Mouse (Mus musculus): ENCODE results near the gene Ccl26. TPM values are rescaled to one million over a fixed set of nuclear protein-coding genes. Genes with fewer than 3 reads are reported as not detected.

Ccl26 gene
- polyA plus RNA-seq (2014; fragmentation: Illumina TruSeq; extraction: RNeasy Lipid Tissue Mini Kit (QIAGEN cat#74804); ENCODE audit: low replicate concordance), result not detected

DNA sequence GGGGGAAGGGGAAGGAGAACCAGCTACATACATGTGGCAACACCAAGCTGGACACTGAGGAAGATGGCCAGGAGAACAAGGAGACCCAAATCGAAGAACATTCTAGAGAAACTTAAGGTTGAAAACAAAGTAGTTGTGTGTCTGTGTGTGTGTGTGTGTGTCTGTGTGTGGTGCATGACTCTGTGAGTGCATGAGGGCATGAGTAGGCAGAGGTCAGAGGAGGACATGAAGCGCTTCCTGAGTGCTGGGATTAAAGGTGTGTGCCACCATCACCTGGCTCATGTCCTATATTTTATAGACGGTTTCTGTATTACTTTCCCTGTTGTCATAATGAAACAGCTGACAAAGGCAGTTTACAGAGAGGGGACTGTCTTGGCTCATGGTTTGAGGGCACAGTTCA lies at the start of gene Ccl26:
TSS of gene Ccl26 (minus strand) at position 101 of the 400 bp plus-strand sequence.

DNA sequence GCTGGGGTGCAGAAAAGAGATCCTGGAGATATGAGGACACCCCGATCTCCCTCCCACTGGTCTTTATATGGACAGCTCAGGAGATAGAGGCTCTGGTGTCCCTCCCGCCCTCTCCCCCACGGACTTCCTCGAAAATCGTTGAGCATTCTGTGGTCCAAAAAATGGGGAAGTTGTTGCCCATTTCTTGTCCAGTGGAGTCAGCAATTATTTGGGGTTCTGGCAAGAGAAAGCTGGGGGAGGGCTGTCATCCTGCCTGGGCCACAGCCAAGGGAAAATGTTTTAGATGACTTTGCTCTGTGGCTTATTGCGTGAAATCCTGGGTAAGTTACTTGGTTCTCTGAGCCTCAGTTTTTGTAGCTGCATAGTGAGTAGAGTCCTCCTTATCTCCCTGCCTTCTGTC lies 9.6 kb upstream of the Ccl26 start, which contains the start of gene Ccl24:
TSS of gene Ccl24 (minus strand) at position 44 of the 400 bp plus-strand sequence.

DNA sequence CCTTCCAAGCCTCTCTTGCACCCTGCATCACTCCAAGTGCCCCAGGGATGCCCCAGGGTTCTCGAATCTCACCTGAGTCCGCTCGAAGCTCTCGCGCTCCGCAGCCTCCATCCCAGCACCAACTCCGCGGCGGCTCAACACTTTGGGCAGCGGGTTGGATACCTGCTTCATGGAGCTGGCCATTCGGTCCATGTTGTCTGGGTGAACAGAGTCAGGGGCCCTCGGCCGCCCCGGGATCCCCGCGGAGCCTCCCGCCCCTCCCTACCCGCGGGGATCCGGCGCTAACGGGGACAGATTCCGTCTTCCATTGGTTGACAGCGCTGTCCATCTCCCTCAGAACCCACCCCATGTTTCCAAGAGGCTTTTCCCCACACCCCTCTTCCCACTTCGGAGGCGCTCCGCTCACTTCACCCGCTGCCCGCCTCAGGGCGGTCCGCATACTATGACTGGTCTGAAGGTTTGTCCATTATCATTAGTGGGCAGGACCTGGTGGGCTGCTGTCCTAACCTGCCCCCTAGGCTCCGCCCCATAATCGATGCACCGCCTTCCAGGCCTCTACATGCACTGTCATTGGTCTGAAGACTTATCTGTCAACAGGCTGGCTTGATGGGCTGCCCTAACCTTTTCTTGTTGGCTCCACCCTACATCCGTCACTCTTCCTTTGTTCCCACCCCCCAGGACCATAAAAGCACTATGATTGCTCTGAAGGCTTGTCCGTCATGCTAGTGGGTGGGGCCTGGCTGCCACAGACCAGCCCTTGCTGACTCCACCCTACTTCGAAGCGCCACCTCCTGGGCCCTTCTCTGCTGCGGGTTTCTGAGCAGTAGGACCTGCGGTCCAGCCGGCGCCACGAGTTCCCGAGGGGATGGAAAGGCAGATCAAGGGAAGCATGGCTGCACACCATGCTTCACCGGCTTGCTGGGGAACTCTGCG lies 18.2 kb downstream of the Ccl26 start, which contains the start of gene Hip1:
TSS of gene Hip1 (minus strand) at position 256 of the 933 bp plus-strand sequence.

Other genes starting within 250 kb of the Ccl26 start
- not detected for gene Fkbp6, start 213.5 kb downstream of the Ccl26 start, polyA plus RNA-seq (2014; fragmentation: Illumina TruSeq; extraction: RNeasy Lipid Tissue Mini Kit (QIAGEN cat#74804); ENCODE audit: low replicate concordance)
- not detected for gene Trim50, start 210.3 kb downstream of the Ccl26 start, polyA plus RNA-seq (2014; fragmentation: Illumina TruSeq; extraction: RNeasy Lipid Tissue Mini Kit (QIAGEN cat#74804); ENCODE audit: low replicate concordance)
- 1.8 TPM for gene Nsun5, start 193.6 kb downstream of the Ccl26 start, polyA plus RNA-seq (2014; fragmentation: Illumina TruSeq; extraction: RNeasy Lipid Tissue Mini Kit (QIAGEN cat#74804); ENCODE audit: low replicate concordance)
- 1.3 TPM for gene Pom121, start 169.0 kb downstream of the Ccl26 start, polyA plus RNA-seq (2014; fragmentation: Illumina TruSeq; extraction: RNeasy Lipid Tissue Mini Kit (QIAGEN cat#74804); ENCODE audit: low replicate concordance)
- gene Hip1, start 18.4 kb downstream of the Ccl26 start, polyA plus RNA-seq (2014; fragmentation: Illumina TruSeq; extraction: RNeasy Lipid Tissue Mini Kit (QIAGEN cat#74804); ENCODE audit: low replicate concordance), result 3.5 TPM
- 2.7 TPM for gene Ccl24, start 9.5 kb upstream of the Ccl26 start, polyA plus RNA-seq (2014; fragmentation: Illumina TruSeq; extraction: RNeasy Lipid Tissue Mini Kit (QIAGEN cat#74804); ENCODE audit: low replicate concordance)
- gene Rhbdd2, start 69.0 kb upstream of the Ccl26 start, polyA plus RNA-seq (2014; fragmentation: Illumina TruSeq; extraction: RNeasy Lipid Tissue Mini Kit (QIAGEN cat#74804); ENCODE audit: low replicate concordance), result 7.2 TPM
- gene Por, start 106.5 kb upstream of the Ccl26 start, polyA plus RNA-seq (2014; fragmentation: Illumina TruSeq; extraction: RNeasy Lipid Tissue Mini Kit (QIAGEN cat#74804); ENCODE audit: low replicate concordance), result 45.0 TPM
- gene Tmem120a, start 180.9 kb upstream of the Ccl26 start, polyA plus RNA-seq (2014; fragmentation: Illumina TruSeq; extraction: RNeasy Lipid Tissue Mini Kit (QIAGEN cat#74804); ENCODE audit: low replicate concordance), result 16.6 TPM
- gene Styxl1, start 214.8 kb upstream of the Ccl26 start, polyA plus RNA-seq (2014; fragmentation: Illumina TruSeq; extraction: RNeasy Lipid Tissue Mini Kit (QIAGEN cat#74804); ENCODE audit: low replicate concordance), result 0.89 TPM
- gene Mdh2, start 214.9 kb upstream of the Ccl26 start, polyA plus RNA-seq (2014; fragmentation: Illumina TruSeq; extraction: RNeasy Lipid Tissue Mini Kit (QIAGEN cat#74804); ENCODE audit: low replicate concordance), result 123 TPM
- not detected for gene Srrm3, start 243.3 kb upstream of the Ccl26 start, polyA plus RNA-seq (2014; fragmentation: Illumina TruSeq; extraction: RNeasy Lipid Tissue Mini Kit (QIAGEN cat#74804); ENCODE audit: low replicate concordance)

Data from small intestine, adult 10 weeks (tissue).